Comparison of ENCODE assay signal across 8 mouse cellular contexts in the genomic region with DNA sequence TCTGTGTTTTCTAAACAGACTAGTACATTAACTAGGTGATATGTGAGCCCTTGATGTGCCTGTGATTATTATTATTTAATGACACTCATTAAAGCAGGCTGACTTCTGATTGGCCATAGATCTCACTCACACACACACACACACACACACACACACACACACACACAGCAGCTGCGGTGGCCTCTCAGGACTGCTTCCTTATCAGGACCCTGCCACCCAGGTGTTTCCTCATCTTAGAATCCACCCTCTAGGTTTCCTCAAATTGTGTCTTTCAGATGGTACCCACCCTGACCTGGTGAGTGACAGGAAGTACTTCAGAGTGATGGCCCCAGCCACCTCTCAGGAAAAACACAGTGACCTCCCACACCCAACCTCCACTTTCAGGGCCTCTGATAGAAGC. TPM values are rescaled to one million over a fixed set of nuclear protein-coding genes. Genes with fewer than 3 reads are reported as not detected.
A peak's percentile ranks its signal among the peaks of the same experiment; 100 is the strongest.
DNase-seq lines count a peak whose midpoint lies in the region; ATAC-seq lines count a peak whose summit lies in the region.

No protein-coding gene starts in this region.

- H3K36me3 ChIP-seq in midbrain, embryonic 11.5 days (ENCODE audit: control insufficient read depth, insufficient read depth, low read length) = no peaks in the 10 kb centered on the region
- H3K36me3 ChIP-seq in midbrain, embryonic 16.5 days (ENCODE audit: control insufficient read depth, insufficient read depth, low read length) = no peaks in the 10 kb centered on the region
- H3K36me3 ChIP-seq in liver, embryonic 12.5 days = no peaks in the 10 kb centered on the region
- H3K36me3 ChIP-seq in stomach, embryonic 15.5 days = no peaks in the 10 kb centered on the region

- H3K27me3 ChIP-seq in midbrain, embryonic 11.5 days (ENCODE audit: control insufficient read depth, insufficient read depth, low read length) = no peaks in the 10 kb centered on the region
- H3K27me3 ChIP-seq in midbrain, embryonic 16.5 days (ENCODE audit: control insufficient read depth, insufficient read depth, low read depth, low read length) = no peaks in the 10 kb centered on the region
- H3K27me3 ChIP-seq in liver, embryonic 12.5 days (replicated peaks) = no peaks in the 10 kb centered on the region
- no peaks in the 10 kb centered on the region for H3K27me3 ChIP-seq in stomach, embryonic 15.5 days (replicated peaks)

- intact Hi-C loops in left cerebral cortex, postnatal 14 days (cut with DNase I) = no loop called here

- WGBS in midbrain, embryonic 11.5 days = 90% methylated on average over 1 of the region's 1 CpGs
- WGBS in midbrain, embryonic 16.5 days = 56% methylated on average over 1 of the region's 1 CpGs
- WGBS in liver, embryonic 12.5 days (ENCODE audit: insufficient replicate concordance) = 7% methylated on average over 1 of the region's 1 CpGs
- WGBS in stomach, embryonic 15.5 days = 59% methylated on average over 1 of the region's 1 CpGs

- no peaks in the 10 kb centered on the region for H3K9me3 ChIP-seq in midbrain, embryonic 11.5 days (ENCODE audit: control insufficient read depth, low read length)
- H3K9me3 ChIP-seq in midbrain, embryonic 16.5 days (replicated peaks; ENCODE audit: control insufficient read depth, low read length, poor library complexity, severe bottlenecking) = no peaks in the 10 kb centered on the region
- H3K9me3 ChIP-seq in liver, embryonic 12.5 days (replicated peaks) = no peaks in the 10 kb centered on the region
- no peaks in the 10 kb centered on the region for H3K9me3 ChIP-seq in stomach, embryonic 15.5 days

- H3K4me2 ChIP-seq in midbrain, embryonic 11.5 days = no peak overlapping the region
- no peak overlapping the region for H3K4me2 ChIP-seq in midbrain, embryonic 16.5 days (ENCODE audit: low read length)
- H3K4me2 ChIP-seq in liver, embryonic 12.5 days = no peak overlapping the region
- H3K4me2 ChIP-seq in stomach, embryonic 15.5 days = no peak overlapping the region

- peaks cover 54% of the 10 kb centered on the region for H3K4me1 ChIP-seq in midbrain, embryonic 11.5 days (ENCODE audit: control insufficient read depth, insufficient read depth, low read length)
- peaks cover 37% of the 10 kb centered on the region for H3K4me1 ChIP-seq in midbrain, embryonic 16.5 days (ENCODE audit: control insufficient read depth, insufficient read depth, low read length)
- H3K4me1 ChIP-seq in liver, embryonic 12.5 days = peaks cover 39% of the 10 kb centered on the region
- peaks cover 32% of the 10 kb centered on the region for H3K4me1 ChIP-seq in stomach, embryonic 15.5 days

- H3K9ac ChIP-seq in midbrain, embryonic 11.5 days (ENCODE audit: low read length) = no peak overlapping the region
- H3K9ac ChIP-seq in midbrain, embryonic 16.5 days (ENCODE audit: low read depth, low read length) = no peak overlapping the region
- H3K9ac ChIP-seq in liver, embryonic 12.5 days = no peak overlapping the region
- H3K9ac ChIP-seq in stomach, embryonic 15.5 days = no peak overlapping the region

- H3K27ac ChIP-seq in midbrain, embryonic 11.5 days (ENCODE audit: low read depth, low read length) = peak overlapping the region; percentile 93
- no peak overlapping the region for H3K27ac ChIP-seq in midbrain, embryonic 16.5 days (ENCODE audit: low read length)
- H3K27ac ChIP-seq in liver, embryonic 12.5 days = no peak overlapping the region
- peak overlapping the region; percentile 91; the same call in 1 of the 2 replicates for H3K27ac ChIP-seq in stomach, embryonic 15.5 days

- DNase-seq in midbrain, embryonic 11.5 days (ENCODE audit: low spot score, missing footprints) = no peak
- DNase-seq in heart, postnatal 4 days = peak; percentile 22
- no peak for DNase-seq in left cerebral cortex, adult 11 months (ENCODE audit: low spot score)
- no peak for DNase-seq in left cerebral cortex, adult 8-10 months (ENCODE audit: low spot score in 2 of 2)
- DNase-seq in left cerebral cortex, postnatal 14 days (ENCODE audit: low spot score in 2 of 2) = no peak

- ATAC-seq in midbrain, embryonic 11.5 days (ENCODE audit: low FRiP score) = no peak
- ATAC-seq in midbrain, embryonic 16.5 days = no peak
- peak; percentile 49 for ATAC-seq in liver, embryonic 12.5 days
- no peak for ATAC-seq in stomach, embryonic 15.5 days (ENCODE audit: insufficient read depth, low FRiP score, low read depth)

- H3K4me3 ChIP-seq in midbrain, embryonic 11.5 days (ENCODE audit: low read depth, low read length) = no peak overlapping the region
- no peak overlapping the region for H3K4me3 ChIP-seq in midbrain, embryonic 16.5 days (ENCODE audit: low read depth, low read length)
- H3K4me3 ChIP-seq in liver, embryonic 12.5 days = no peak overlapping the region
- H3K4me3 ChIP-seq in stomach, embryonic 15.5 days (replicated peaks) = no peak overlapping the region

RNA-seq across cellular contexts. Expression of gene Zfp36l1, which starts 52.0 kb away (rescaled TPM):
- 149 and 165 TPM in 2 replicates for polyA plus RNA-seq in midbrain, embryonic 11.5 days (2014; fragmentation: Nextera tagmentation; extraction: Ambion mirVana)
- 26.5 and 29.9 TPM in 2 replicates for polyA plus RNA-seq in midbrain, embryonic 16.5 days (2015; fragmentation: Nextera tagmentation; extraction: Ambion mirVana)
- 100 to 1,000 TPM; 174 to 188 TPM for total RNA-seq in heart, postnatal 4 days (2021)
- polyA plus RNA-seq in liver, embryonic 12.5 days (2016; fragmentation: Nextera tagmentation; extraction: Ambion mirVana) = 23.9 and 24.2 TPM in 2 replicates
- 142 and 146 TPM in 2 replicates for polyA plus RNA-seq in stomach, embryonic 15.5 days (2015; fragmentation: Nextera tagmentation; extraction: Ambion mirVana)
- 10 to 100 TPM; 26.7 to 46.5 (median 33.3) TPM for total RNA-seq in left cerebral cortex, adult 8-10 months (2022)
- total RNA-seq in left cerebral cortex, postnatal 14 days (2021) = 10 to 100 TPM; 36.3 to 39.5 TPM

Comparison
In these comparisons a context has a peak if more than half of its experiments do, and no peak if none do; other contexts are left out.
1. H3K27ac ChIP-seq: peak in midbrain, embryonic 11.5 days (single experiment) and stomach, embryonic 15.5 days (single experiment); none in midbrain, embryonic 16.5 days (single experiment) and liver, embryonic 12.5 days (single experiment).